Mouse (Mus musculus) midbrain, embryonic 14.5 days (tissue): ENCODE data around the gene Igf2r. TPM values are rescaled to one million over a fixed set of nuclear protein-coding genes. Genes with fewer than 3 reads are reported as not detected.
"Not testable (repeated sequence)": the region's sequence is repeated elsewhere in the genome, so short reads cannot be mapped to it uniquely, and the experiment has no call there.

Experiments
- ATAC-seq: fragments of 200-750 bp; cut with Nextera tagmentation; 2 replicates; pipeline ENCODE4 v1.8.0; 2017; ENCODE audit warnings: moderate number of reproducible peaks, moderate library complexity; ENCODE audit not compliant: low FRiP score, low TSS enrichment
- DNase-seq: peaks from one replicate; pipeline ENCODE4 v3.0.0-alpha.2; 2015
- H3K27ac ChIP-seq: fragments of 300-500 bp; sonication (generic); replicated peaks from 2 replicates; pipeline ENCODE4 v1.5.1; 2014; ENCODE audit warnings: mild to moderate bottlenecking, low read depth, low read length, moderate library complexity
- H3K27me3 ChIP-seq: fragments of 300-500 bp; sonication (generic); 2 replicates; pipeline ENCODE4 v1.6.1; 2014; ENCODE audit warnings: low read length, control low read depth, mixed read lengths; ENCODE audit not compliant: control insufficient read depth, insufficient read depth
- H3K36me3 ChIP-seq: fragments of 300-500 bp; sonication (generic); 2 replicates; pipeline ENCODE4 v1.6.1; 2014; ENCODE audit warnings: low read length, control low read depth; ENCODE audit not compliant: control insufficient read depth, insufficient read depth
- H3K4me1 ChIP-seq: fragments of 300-500 bp; sonication (generic); 2 replicates; pipeline ENCODE4 v1.6.1; 2014; ENCODE audit warnings: mild to moderate bottlenecking, antibody characterized with exemption, low read length, control low read depth; ENCODE audit not compliant: control insufficient read depth, insufficient read depth
- H3K4me2 ChIP-seq: fragments of 300-500 bp; sonication (generic); 2 replicates; pipeline ENCODE4 v1.6.1; 2014; ENCODE audit warnings: mild to moderate bottlenecking, low read length, moderate library complexity
- H3K4me3 ChIP-seq: fragments of 300-500 bp; sonication (generic); replicated peaks from 2 replicates; pipeline ENCODE4 v1.5.1; 2014; ENCODE audit warnings: low read depth, low read length
- H3K9ac ChIP-seq: fragments of 300-500 bp; sonication (generic); replicated peaks from 2 replicates; pipeline ENCODE4 v1.6.1; 2014; ENCODE audit warnings: mild to moderate bottlenecking, low read length, moderate library complexity
- H3K9me3 ChIP-seq: fragments of 300-500 bp; sonication (generic); 2 replicates; pipeline ENCODE4 v1.6.1; 2016; ENCODE audit warnings: low read length, control low read depth, mixed read lengths; ENCODE audit not compliant: control insufficient read depth
- WGBS: fragments of 180-500 bp; shearing (Covaris S2); extraction: QIAGEN DNeasy Blood & Tissue Kit; methylation state at CpG from one replicate; pipeline ENCODE4 v1.1.7; 2014; 5-methylcytosine and 5-hydroxymethylcytosine counted together
- polyA plus RNA-seq: library from polyadenylated mRNA; unstranded; fragments of >200 nt; fragmentation: Nextera tagmentation; extraction: Ambion mirVana; gene quantifications from 2 replicates; pipeline ENCODE4 v1.2.1, GENCODE M21; 2014

Gene Igf2r
- polyA plus RNA-seq, 1 experiment from 2014 or later, result 13.4 TPM

DNA sequence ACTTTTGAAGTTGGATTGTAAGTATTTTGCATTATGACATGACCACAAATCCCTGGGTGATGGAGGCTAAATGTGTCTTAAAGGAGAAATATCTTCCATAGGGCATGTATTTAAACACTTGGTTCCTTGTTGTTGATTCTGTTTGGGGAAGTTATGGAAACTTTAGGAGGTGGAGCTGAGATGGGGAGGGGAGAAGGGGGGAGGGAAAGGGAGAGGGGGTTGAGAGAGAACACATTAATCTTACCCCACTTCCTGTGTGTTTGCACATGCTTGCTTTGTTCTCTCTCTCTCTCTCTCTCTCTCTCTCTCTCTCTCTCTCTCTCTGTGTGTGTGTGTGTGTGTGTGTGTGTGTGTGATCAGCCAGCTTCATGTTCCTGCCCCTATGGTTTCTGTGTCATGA, 92.3 kb downstream of the Igf2r start:
- H3K9me3 ChIP-seq, result no peaks in the 10 kb centered on the region
- no peaks in the 10 kb centered on the region for H3K4me1 ChIP-seq
- H3K36me3 ChIP-seq, result peaks cover 3% of the 10 kb centered on the region; the same call in 1 of the 2 replicates
- ATAC-seq, result no peak
- no peak overlapping the region for H3K4me3 ChIP-seq
- no peaks in the 10 kb centered on the region for H3K27me3 ChIP-seq
- H3K4me2 ChIP-seq, result no peak overlapping the region
- H3K9ac ChIP-seq, result no peak overlapping the region
- H3K27ac ChIP-seq, result no peak overlapping the region
- DNase-seq, result no peak

DNA sequence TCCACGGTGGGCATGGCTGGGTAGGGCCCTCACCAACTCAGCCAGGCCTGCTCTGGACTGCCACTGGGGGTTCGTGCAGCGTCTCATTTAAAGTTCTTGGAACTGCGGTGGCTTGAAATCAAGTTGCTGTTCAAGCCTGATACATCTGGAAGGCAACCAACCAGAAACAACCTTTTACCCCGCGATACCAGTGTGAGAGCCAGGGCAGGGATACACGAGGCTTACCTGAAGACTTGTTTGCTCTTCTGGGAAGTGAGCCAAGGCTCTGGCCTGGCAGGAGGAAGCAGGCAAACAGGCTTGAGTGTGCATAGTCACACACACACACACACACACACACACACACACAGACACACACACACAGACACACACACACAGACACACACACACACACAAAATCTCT, 93.8 kb downstream of the Igf2r start, which contains the start of gene Slc22a1:
Slc22a1 (minus strand) TSS at position 184 of the 400 bp plus-strand sequence.
- no peaks in the 10 kb centered on the region for H3K36me3 ChIP-seq
- no peak for DNase-seq
- no peak for ATAC-seq
- H3K4me1 ChIP-seq, result no peaks in the 10 kb centered on the region
- no peak within 1 kb of the TSS for H3K27ac ChIP-seq
- no peak within 1 kb of the TSS for H3K4me2 ChIP-seq
- 83% methylated on average over 7 of the region's 7 CpGs for WGBS
- H3K9me3 ChIP-seq, result no peaks in the 10 kb centered on the region
- no peak within 1 kb of the TSS for H3K4me3 ChIP-seq
- no peak within 1 kb of the TSS for H3K9ac ChIP-seq
- no peaks in the 10 kb centered on the region for H3K27me3 ChIP-seq

DNA sequence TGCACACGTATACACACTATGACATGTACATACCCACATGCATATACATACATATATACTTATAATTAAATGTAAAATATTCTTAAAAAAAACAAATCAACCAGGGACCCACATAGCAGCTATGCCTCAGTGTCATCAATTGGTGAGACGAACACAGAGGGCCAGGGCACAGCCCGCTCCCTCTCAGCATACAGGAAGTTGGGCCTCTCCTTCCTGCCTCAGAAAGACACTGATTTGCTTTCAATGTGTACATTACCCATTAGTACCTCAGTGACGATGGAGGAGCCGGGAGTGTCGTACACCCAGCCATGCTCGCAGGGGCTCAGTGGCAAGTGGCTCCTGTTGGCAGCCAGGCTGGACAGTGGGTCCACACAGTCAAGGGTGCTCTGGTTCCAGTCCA, 94.5 kb downstream of the Igf2r start:
- not testable (repeated sequence) for ATAC-seq, H3K9me3 ChIP-seq, H3K4me2 ChIP-seq, H3K4me3 ChIP-seq, H3K36me3 ChIP-seq, H3K4me1 ChIP-seq, DNase-seq, H3K27ac ChIP-seq, H3K27me3 ChIP-seq, H3K9ac ChIP-seq
- 95% methylated on average over 7 of the region's 7 CpGs for WGBS

DNA sequence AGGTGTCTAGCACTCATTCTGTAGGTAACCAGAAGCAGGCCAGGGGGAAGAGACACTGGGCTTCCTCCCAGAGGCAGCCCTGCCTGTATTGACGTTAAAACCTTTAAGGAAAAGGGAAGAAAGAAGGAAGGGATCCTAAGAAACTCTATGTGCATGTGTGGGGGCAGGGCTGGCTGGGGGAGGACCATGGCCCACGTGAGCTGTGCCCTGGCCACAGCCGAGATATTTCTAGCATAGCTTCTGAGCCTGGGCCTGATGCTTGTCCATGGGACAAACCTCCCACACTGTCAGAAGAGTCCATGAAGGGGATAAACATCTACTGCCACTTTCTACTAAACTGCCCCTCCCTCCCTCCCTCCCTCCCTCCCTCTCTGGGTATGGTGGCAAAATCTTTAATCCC, 95.6 kb downstream of the Igf2r start:
- H3K4me2 ChIP-seq, result no peak overlapping the region

DNA sequence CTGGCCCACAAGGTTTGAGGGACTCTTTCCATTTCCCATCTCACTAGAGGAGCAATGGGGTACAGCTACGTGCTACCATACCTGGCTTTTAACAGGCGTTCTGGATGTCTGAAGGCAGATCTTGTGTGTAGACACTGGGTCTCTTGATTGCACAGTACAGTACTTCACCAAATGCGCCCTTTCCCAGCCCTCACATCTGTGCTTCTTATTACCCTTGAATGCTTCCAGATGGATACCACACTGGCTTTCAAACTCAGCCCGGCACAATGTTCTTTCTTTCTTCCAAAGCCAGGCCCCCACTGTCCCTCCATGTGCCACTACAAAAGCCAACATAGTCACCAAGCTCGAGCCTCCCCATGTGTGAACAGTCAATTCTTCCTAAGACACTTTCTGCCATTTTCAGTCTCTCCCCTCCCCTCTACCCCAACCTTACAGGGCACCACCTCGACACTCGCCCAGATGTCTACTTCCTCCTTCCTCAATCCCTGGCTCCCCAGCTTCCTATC, 97.1 kb downstream of the Igf2r start:
- no peak for ATAC-seq
- no peak overlapping the region for H3K4me2 ChIP-seq

More for the DNA sequence above, 95.6 kb downstream of the Igf2r start:
- H3K9ac ChIP-seq, result no peak overlapping the region
- WGBS, result 63% methylated on average over 3 of the region's 3 CpGs
- no peaks in the 10 kb centered on the region for H3K36me3 ChIP-seq
- DNase-seq (no peak), ATAC-seq (no peak)
- no peaks in the 10 kb centered on the region for H3K9me3 ChIP-seq
- H3K27ac ChIP-seq, result no peak overlapping the region
- no peaks in the 10 kb centered on the region for H3K27me3 ChIP-seq
- H3K4me3 ChIP-seq, result no peak overlapping the region
- no peaks in the 10 kb centered on the region for H3K4me1 ChIP-seq

DNA sequence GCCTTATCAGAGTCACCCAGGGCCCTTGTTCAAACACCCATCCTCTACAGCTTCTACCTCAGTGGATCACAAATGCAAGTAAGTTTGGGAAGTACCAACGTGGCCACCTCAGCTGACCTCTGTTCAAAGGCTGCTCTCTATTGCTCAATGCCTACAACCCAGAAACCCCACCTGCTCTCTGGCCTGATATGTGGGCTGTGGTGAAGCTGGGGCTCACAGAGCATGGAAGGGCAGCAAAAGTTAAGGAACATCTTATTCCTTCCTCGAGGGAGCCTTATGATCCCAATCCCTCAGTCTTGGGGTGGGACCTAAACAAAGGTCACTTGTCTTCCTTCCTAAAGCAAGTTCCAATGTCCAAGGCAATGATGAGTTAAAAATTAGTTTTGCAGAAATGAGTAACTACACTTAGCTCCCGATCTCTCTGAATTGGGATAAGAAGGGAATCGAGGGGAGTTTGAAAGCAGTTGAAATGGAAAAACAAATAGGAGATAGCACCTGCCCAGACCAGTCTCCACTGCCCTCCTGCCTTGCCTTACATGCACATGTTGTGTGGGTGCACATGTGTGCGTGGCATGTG, 98.3 kb downstream of the Igf2r start:
- ATAC-seq, result no peak
- 87% methylated on average over 5 of the region's 5 CpGs for WGBS
- no peak overlapping the region for H3K27ac ChIP-seq

More for the DNA sequence above, 97.1 kb downstream of the Igf2r start:
- DNase-seq, result no peak
- Histone ChIP-seq H3K4me1 (no peaks in the 10 kb centered on the region), H3K9ac (no peak overlapping the region), H3K9me3 (no peaks in the 10 kb centered on the region), H3K27ac (no peak overlapping the region), H3K36me3 (no peaks in the 10 kb centered on the region), H3K27me3 (no peaks in the 10 kb centered on the region), H3K4me3 (no peak overlapping the region)
- WGBS, result 85% methylated on average over 7 of the region's 7 CpGs

DNA sequence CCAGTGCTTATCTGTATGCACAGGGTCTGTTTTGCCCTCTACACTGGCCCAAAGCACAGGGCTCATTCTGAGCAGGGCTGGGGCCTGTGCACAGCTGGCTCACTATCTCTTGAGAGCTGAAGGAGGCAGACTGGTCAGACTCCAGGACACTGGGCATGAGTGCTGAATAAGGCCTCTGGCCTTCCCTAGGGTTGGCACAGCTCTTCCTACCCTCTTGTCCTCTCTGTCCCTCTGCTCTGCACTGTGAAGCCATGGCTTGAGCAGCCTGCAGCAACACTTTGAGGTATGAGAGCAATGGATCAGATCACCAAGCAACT, 100.1 kb downstream of the Igf2r start:
- Histone ChIP-seq H3K27me3 (no peaks in the 10 kb centered on the region), H3K9me3 (no peaks in the 10 kb centered on the region), H3K36me3 (no peaks in the 10 kb centered on the region), H3K9ac (no peak overlapping the region), H3K4me3 (no peak overlapping the region), H3K4me1 (no peaks in the 10 kb centered on the region), H3K4me2 (no peak overlapping the region), H3K27ac (no peak overlapping the region)
- DNase-seq (no peak), ATAC-seq (no peak)

More for the DNA sequence above, 98.3 kb downstream of the Igf2r start:
- H3K9ac ChIP-seq, result no peak overlapping the region
- no peak for DNase-seq
- no peaks in the 10 kb centered on the region for H3K36me3 ChIP-seq
- H3K4me3 ChIP-seq, result no peak overlapping the region
- no peaks in the 10 kb centered on the region for H3K27me3 ChIP-seq
- H3K4me1 ChIP-seq, result no peaks in the 10 kb centered on the region
- H3K4me2 ChIP-seq, result no peak overlapping the region
- H3K9me3 ChIP-seq, result no peaks in the 10 kb centered on the region

DNA sequence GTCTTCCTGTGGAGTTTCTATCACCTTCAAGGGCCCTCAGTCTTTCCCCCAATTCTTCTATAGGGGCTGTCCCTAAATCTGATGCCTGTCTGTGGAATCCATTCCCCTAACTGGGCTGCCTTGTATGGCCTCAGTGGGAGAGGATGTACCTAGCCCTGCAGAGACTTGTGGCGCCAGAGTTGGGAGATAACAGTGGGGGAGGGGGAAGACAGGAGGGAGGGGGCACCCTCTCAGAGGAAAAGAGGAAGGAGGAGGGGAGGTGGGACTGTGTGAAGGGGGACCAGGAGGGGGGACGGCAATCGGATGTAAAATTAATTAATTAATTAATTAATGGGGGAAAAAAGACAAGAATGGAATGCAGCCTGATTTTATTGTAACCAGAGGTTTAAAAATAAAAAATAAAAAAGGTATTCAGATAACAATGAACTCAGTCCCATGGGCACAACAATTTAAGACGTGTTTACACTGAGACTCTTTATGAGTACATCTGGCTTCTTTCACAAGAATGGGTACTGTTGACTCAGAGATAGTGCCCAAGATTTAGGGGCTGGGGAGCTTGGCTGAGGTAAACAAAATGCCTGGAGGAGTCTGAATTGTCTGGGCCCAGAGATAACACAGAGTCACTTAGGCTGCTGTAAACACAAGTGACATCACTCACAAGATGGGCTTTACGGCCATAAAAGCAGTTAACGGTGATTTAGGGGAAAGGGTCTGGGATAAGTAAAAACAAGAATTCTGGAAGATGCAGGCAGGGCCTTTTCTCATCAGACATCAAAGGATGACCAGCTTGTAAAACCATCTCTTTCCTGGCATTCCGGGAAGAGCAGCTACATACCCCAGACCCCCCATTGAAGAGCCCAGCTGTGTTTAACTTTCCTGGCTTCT, 100.7 kb downstream of the Igf2r start:
- H3K4me2 ChIP-seq, result no peak overlapping the region
- WGBS, result 66% methylated on average over 7 of the region's 7 CpGs
- H3K36me3 ChIP-seq, result no peaks in the 10 kb centered on the region
- DNase-seq (no peak), ATAC-seq (no peak)
- H3K9ac ChIP-seq, result no peak overlapping the region
- no peaks in the 10 kb centered on the region for H3K9me3 ChIP-seq
- no peak overlapping the region for H3K4me3 ChIP-seq
- no peak overlapping the region for H3K27ac ChIP-seq
- no peaks in the 10 kb centered on the region for H3K4me1 ChIP-seq
- H3K27me3 ChIP-seq, result no peaks in the 10 kb centered on the region

DNA sequence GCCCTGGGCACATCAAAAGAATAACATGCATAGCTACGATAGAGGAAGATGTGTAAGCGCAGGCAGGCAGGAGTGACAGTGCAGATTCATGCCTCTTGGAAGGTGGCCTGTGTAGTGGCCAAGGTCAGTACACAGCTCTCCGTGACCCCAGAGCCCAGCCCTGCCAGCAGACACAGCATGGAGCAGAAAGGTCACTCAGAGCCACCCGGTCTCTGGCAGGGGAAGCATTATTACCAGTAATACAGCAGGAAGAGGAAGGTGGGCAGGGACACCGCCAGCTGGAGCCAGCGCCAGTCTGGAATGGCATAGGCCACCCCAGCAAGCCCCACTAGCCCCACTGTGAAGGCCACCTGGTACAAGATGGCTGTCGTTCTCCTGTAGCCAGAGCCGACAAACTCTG, 105.3 kb downstream of the Igf2r start:
- H3K4me1 ChIP-seq, result no peaks in the 10 kb centered on the region
- 82% methylated on average over 8 of the region's 8 CpGs for WGBS
- H3K4me2 ChIP-seq, result no peak overlapping the region
- DNase-seq, result no peak
- H3K9ac ChIP-seq, result no peak overlapping the region
- H3K27ac ChIP-seq, result no peak overlapping the region
- no peaks in the 10 kb centered on the region for H3K9me3 ChIP-seq
- H3K27me3 ChIP-seq, result no peaks in the 10 kb centered on the region
- H3K36me3 ChIP-seq, result no peaks in the 10 kb centered on the region
- ATAC-seq, result no peak
- no peak overlapping the region for H3K4me3 ChIP-seq
